8 mouse cellular contexts compared by ENCODE assay signal in the genomic region with DNA sequence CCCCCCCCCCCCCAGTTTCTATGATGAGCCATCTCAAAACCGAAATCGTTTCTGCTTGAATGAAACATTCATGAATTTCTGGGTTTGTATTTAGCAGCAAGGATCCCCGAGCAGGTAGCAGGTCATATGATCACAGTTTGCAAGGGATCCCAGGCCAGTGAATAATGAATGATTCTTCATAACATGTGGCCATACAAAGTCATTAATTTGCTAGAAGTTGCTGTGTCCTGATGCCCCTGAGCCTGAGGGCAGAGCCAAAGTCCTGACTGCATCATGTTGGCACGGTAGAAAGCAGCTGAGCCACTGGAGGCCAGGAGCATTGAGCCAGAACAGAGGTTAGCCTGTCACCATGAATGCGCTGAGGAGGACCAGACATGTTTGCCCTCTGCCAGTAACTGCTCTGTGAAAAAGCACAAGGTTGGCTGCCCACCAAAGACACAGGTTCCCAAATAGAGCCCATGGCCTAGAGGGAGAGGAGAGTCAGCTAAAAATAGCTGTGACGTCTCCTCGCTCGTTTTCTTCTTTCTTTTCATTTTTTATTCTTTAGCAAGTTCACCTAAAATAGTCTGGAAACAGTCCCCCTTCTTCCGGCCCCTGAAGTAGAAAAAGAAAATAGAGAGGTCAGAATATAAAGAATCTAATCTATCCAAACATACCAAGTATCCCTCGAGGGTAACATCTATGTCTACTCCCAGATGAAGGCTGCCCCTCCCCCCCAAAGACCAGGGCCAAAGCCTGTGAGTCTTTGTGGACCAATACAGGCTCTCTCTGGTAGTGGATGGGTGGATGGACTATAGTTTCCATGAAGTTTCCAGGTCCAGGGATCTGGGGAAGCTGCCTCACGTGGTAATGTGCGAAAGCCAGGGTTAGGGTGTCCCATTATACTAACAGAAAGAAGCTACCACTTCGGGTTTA. TPM values are rescaled to one million over a fixed set of nuclear protein-coding genes. Genes with fewer than 3 reads are reported as not detected.
A peak's percentile ranks its signal among the peaks of the same experiment; 100 is the strongest.
DNase-seq lines count a peak whose midpoint lies in the region; ATAC-seq lines count a peak whose summit lies in the region.

No protein-coding gene starts in this region.

- H3K4me2 ChIP-seq in heart, embryonic 16.5 days (ENCODE audit: low read depth, low read length), result no peak overlapping the region
- H3K4me2 ChIP-seq in midbrain, embryonic 15.5 days, result no peak overlapping the region

- DNase-seq in adrenal gland, adult 2 months, result peak; percentile 10
- no peak for DNase-seq in adrenal gland, adult 18-20 months (ENCODE audit: low spot score in 2 of 2)
- peak; percentile 34 for DNase-seq in retina, postnatal 1 day
- no peak for DNase-seq in retina, embryonic 14.5 days (ENCODE audit: low spot score)
- DNase-seq in kidney, postnatal 4 days, result peak; percentile 39 to 67
- DNase-seq in right cerebral cortex, postnatal 36 days (ENCODE audit: low spot score in 2 of 2), result no peak

- H3K4me3 ChIP-seq in heart, embryonic 16.5 days (ENCODE audit: low read length), result no peak overlapping the region; the same call in 1 of the 2 replicates
- H3K4me3 ChIP-seq in midbrain, embryonic 15.5 days, result no peak overlapping the region

- no peaks in the 10 kb centered on the region for H3K9me3 ChIP-seq in heart, embryonic 16.5 days (replicated peaks; ENCODE audit: control insufficient read depth, low read length)
- no peaks in the 10 kb centered on the region for H3K9me3 ChIP-seq in midbrain, embryonic 15.5 days

- no peaks in the 10 kb centered on the region for H3K27me3 ChIP-seq in heart, embryonic 16.5 days (ENCODE audit: control insufficient read depth, insufficient read depth, low read length)
- no peaks in the 10 kb centered on the region for H3K27me3 ChIP-seq in midbrain, embryonic 15.5 days (replicated peaks)

- H3K36me3 ChIP-seq in heart, embryonic 16.5 days (ENCODE audit: control insufficient read depth, insufficient read depth), result no peaks in the 10 kb centered on the region
- no peaks in the 10 kb centered on the region for H3K36me3 ChIP-seq in midbrain, embryonic 15.5 days (replicated peaks)

- H3K9ac ChIP-seq in heart, embryonic 16.5 days (ENCODE audit: low read length), result no peak overlapping the region
- no peak overlapping the region for H3K9ac ChIP-seq in midbrain, embryonic 15.5 days

- peaks cover 13% of the 10 kb centered on the region for H3K4me1 ChIP-seq in heart, embryonic 16.5 days (ENCODE audit: control insufficient read depth, insufficient read depth, low read length)
- no peaks in the 10 kb centered on the region for H3K4me1 ChIP-seq in midbrain, embryonic 15.5 days

- ATAC-seq in heart, embryonic 16.5 days (replicated peaks; ENCODE audit: extremely low read depth, insufficient read depth, low FRiP score), result peak; percentile 95
- no peak for ATAC-seq in midbrain, embryonic 15.5 days (replicated peaks)

- H3K27ac ChIP-seq in heart, embryonic 16.5 days (ENCODE audit: low read length), result peak overlapping the region; percentile 82
- H3K27ac ChIP-seq in midbrain, embryonic 15.5 days, result no peak overlapping the region

- WGBS in heart, embryonic 16.5 days, result 52% methylated on average over 13 of the region's 13 CpGs
- 76% methylated on average over 13 of the region's 13 CpGs for WGBS in midbrain, embryonic 15.5 days

RNA-seq across cellular contexts. Expression of a gene that starts 42.1 kb away (rescaled TPM):
- total RNA-seq in adrenal gland, adult 2 months (2021), result 1 to 10 TPM; 2.2 to 3.8 TPM
- polyA plus RNA-seq in adrenal gland, adult 2 months (2012; rRNA removed), result 0.19 and 0.45 TPM in 2 replicates
- total RNA-seq in adrenal gland, adult 18-20 months (2021), result 1 to 10 TPM; 2.4 to 3.1 TPM
- 0.85 and 1.4 TPM in 2 replicates for polyA plus RNA-seq in heart, embryonic 16.5 days (2015; fragmentation: Nextera tagmentation; extraction: Ambion mirVana)
- polyA plus RNA-seq in midbrain, embryonic 15.5 days (2015; fragmentation: Nextera tagmentation; extraction: Ambion mirVana), result 2.0 and 2.6 TPM in 2 replicates

Comparison
In these comparisons a context has a peak if more than half of its experiments do, and no peak if none do; other contexts are left out.
1. DNase-seq: peak in adrenal gland, adult 2 months (single experiment), retina, postnatal 1 day (single experiment) and kidney, postnatal 4 days (2 of 2); none in adrenal gland, adult 18-20 months (0 of 2), retina, embryonic 14.5 days (single experiment) and right cerebral cortex, postnatal 36 days (0 of 2).